Mouse (Mus musculus) cortical plate, adult 2 months (tissue): ENCODE data around the gene Galnt7.

ENCODE experiments used
- CTCF ChIP-seq: fragments of 200-500 bp; IDR thresholded peaks from 2 replicates; pipeline ENCODE4 v1.5.1; 2011; ENCODE audit warnings: mild to moderate bottlenecking, control low read depth, low read length; ENCODE audit not compliant: insufficient read depth; ENCODE audit errors: extremely low read depth
- POLR2A ChIP-seq: fragments of 200-500 bp; IDR thresholded peaks from 2 replicates; pipeline ENCODE4 v1.6.1; 2011; ENCODE audit warnings: mild to moderate bottlenecking, low read length, control low read depth; ENCODE audit not compliant: insufficient read depth; ENCODE audit errors: extremely low read depth

DNA sequence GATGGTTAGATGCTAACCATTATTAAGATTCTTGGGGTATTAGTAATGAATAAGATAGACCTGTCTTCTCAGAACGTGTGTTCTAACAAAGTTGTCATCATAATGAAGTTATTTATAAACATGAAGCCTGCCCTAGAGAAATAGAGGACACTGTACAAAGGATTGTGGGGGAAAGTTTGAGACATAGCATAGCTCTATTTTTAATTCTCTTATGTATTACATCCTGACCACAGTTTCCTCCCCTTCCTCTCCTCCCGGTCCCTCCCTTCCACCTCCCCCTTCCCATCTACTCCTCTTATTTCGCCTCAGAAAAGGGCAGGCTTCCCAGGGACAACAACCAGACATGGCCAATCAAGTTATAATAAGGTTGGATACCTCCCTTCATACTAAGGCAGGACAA is 174.4 kb downstream of the Galnt7 start:
- TF ChIP-seq POLR2A (no peak), CTCF (no peak)
